Mouse (Mus musculus) intestine, embryonic 14.5 days (tissue): ENCODE results near the gene Prkar2a. TPM values are rescaled to one million over a fixed set of nuclear protein-coding genes. Genes with fewer than 3 reads are reported as not detected.

ENCODE experiments used
- ATAC-seq: fragments of 200-750 bp; cut with Nextera tagmentation; replicated peaks from 2 replicates; pipeline ENCODE4 v1.8.0; 2017; ENCODE audit warnings: low read depth, moderate number of reproducible peaks, moderate TSS enrichment, moderate library complexity; ENCODE audit not compliant: low FRiP score, low TSS enrichment
- DNase-seq: peaks from one replicate; pipeline ENCODE4 v3.0.0-alpha.2; 2018; ENCODE audit warnings: low spot score
- H3K27ac ChIP-seq: fragments of 300-500 bp; sonication (generic); 2 replicates; pipeline ENCODE4 v1.5.1; 2014; ENCODE audit warnings: low read depth, mild to moderate bottlenecking, control low read depth
- H3K27me3 ChIP-seq: fragments of 300-500 bp; sonication (generic); replicated peaks from 2 replicates; pipeline ENCODE4 v1.6.1; 2014; ENCODE audit warnings: low read length, control low read depth; ENCODE audit not compliant: control insufficient read depth, insufficient read depth
- H3K36me3 ChIP-seq: fragments of 300-500 bp; sonication (generic); 2 replicates; pipeline ENCODE4 v1.6.1; 2014; ENCODE audit warnings: low read length, control low read depth; ENCODE audit not compliant: control insufficient read depth, insufficient read depth
- H3K4me1 ChIP-seq: fragments of 300-500 bp; sonication (generic); replicated peaks from 2 replicates; pipeline ENCODE4 v1.6.1; 2014; ENCODE audit warnings: low read length, control low read depth, mixed read lengths; ENCODE audit not compliant: control insufficient read depth, insufficient read depth
- H3K4me2 ChIP-seq: fragments of 300-500 bp; sonication (generic); 2 replicates; pipeline ENCODE4 v1.6.1; 2014; ENCODE audit warnings: low read length
- H3K4me3 ChIP-seq: fragments of 300-500 bp; sonication (generic); 2 replicates; pipeline ENCODE4 v1.5.1; 2014; ENCODE audit warnings: low read depth, low read length, control low read depth, mixed read lengths
- H3K9ac ChIP-seq: fragments of 300-500 bp; sonication (generic); 2 replicates; pipeline ENCODE4 v1.6.1; 2014; ENCODE audit warnings: mild to moderate bottlenecking, low read length
- H3K9me3 ChIP-seq: fragments of 300-500 bp; sonication (generic); 2 replicates; pipeline ENCODE4 v1.6.1; 2016; ENCODE audit warnings: low read length, control low read depth; ENCODE audit not compliant: control insufficient read depth
- WGBS: fragments of 180-500 bp; shearing (Covaris S2); extraction: QIAGEN DNeasy Blood & Tissue Kit; methylation state at CpG from one replicate; pipeline ENCODE4 v1.1.7; 2014; 5-methylcytosine and 5-hydroxymethylcytosine counted together
- polyA plus RNA-seq: library from polyadenylated mRNA; unstranded; fragments of >200 nt; fragmentation: Nextera tagmentation; extraction: Ambion mirVana; gene quantifications from 2 replicates; pipeline ENCODE4 v1.2.1, GENCODE M21; 2014

The Prkar2a gene
- polyA plus RNA-seq, 1 experiment from 2014 or later, result 54.4 TPM

DNA sequence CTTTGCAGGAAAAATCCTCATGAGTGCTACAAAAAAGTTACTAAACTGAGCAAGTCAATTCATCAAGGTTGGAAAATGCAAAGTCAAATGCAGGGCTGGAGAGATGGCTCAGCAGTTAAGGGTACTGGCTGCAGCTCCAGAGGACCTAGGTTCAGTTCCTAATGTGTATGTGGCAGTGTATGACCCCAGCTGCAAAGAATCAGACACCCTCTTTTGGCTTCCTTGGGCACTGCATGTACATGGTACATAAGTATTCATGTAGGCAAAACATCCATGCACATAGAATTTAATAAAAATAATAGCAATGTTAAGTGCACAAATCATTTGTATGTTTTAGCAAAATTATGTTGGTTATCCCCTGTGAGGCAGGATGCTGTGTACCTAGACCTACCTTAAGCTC lies 43.3 kb downstream of the Prkar2a start:
- H3K36me3 ChIP-seq, result peaks cover 37% of the 10 kb centered on the region
- no peak overlapping the region for H3K4me2 ChIP-seq
- H3K9me3 ChIP-seq, result no peaks in the 10 kb centered on the region
- H3K4me1 ChIP-seq, result no peaks in the 10 kb centered on the region
- no peaks in the 10 kb centered on the region for H3K27me3 ChIP-seq
- H3K4me3 ChIP-seq, result no peak overlapping the region
- DNase-seq (no peak), ATAC-seq (no peak)
- no peak overlapping the region for H3K9ac ChIP-seq
- no peak overlapping the region for H3K27ac ChIP-seq

DNA sequence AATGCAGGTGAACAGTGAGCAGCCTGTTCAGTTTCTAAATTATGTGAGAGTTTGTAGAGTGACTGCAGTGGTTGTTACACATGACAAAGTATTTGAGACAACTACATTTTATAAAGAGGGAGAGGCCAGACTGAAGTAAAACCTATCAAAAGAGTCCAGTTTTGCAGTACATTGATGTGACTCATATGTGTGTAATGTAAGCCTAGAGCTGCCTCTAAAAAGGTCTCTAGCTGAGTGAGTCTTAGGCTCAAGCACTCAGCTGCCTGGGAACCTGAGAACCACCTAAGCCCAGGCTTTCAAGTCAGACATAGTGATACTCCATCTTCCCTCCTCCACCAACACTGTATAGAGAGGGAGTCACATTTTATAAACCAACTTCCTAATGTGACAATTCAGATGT lies 45.5 kb downstream of the Prkar2a start:
- Histone ChIP-seq H3K4me3 (no peak overlapping the region), H3K9ac (no peak overlapping the region), H3K4me2 (no peak overlapping the region), H3K36me3 (peaks cover 34% of the 10 kb centered on the region), H3K27me3 (no peaks in the 10 kb centered on the region), H3K9me3 (no peaks in the 10 kb centered on the region), H3K4me1 (no peaks in the 10 kb centered on the region), H3K27ac (no peak overlapping the region)
- DNase-seq (no peak), ATAC-seq (no peak)

DNA sequence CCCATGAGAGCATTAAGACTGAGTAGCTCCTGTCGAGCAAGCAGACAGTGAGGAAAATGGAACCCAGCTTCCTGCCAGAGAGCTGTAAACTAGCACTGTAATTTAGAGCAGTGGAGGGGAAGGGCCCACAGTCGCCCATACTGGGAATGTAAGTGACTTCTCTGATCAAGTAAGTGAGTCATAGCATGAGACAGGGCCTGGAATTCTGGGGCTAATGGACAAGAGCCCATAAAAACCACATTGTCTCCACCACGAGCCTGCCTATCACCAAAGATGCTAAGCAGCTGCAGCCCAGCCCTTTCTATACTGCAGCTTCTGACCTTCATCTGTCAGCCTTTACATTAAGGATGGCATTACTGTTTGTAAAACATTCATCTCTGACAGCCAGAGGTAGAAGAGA lies 50.1 kb downstream of the Prkar2a start:
- DNase-seq, result no peak
- Histone ChIP-seq H3K9me3 (no peaks in the 10 kb centered on the region), H3K9ac (no peak overlapping the region), H3K36me3 (peaks cover 55% of the 10 kb centered on the region), H3K4me1 (no peaks in the 10 kb centered on the region), H3K27ac (no peak overlapping the region), H3K4me3 (no peak overlapping the region), H3K4me2 (no peak overlapping the region), H3K27me3 (no peaks in the 10 kb centered on the region)
- ATAC-seq, result no peak
- WGBS, result 34% methylated on average over 3 of the region's 3 CpGs

DNA sequence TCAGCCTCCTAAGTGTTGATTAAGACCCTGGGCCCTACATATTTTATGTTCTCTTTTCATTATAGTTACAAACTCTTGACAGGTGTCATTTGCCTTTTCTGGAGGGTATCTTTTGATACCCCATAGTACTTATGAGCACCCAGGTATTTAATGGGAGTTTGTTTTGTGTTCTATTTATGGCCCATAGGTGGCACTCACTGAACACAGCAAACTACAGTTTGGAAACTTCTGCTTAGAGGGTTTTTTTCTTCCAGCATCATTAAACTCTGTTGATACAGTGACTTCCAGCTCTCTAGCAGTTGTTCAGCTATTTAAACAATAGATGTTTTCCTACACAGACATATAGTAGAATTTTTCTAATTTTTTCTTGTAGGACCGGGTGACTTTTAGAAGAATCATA lies 50.9 kb downstream of the Prkar2a start:
- WGBS, result 88% methylated on average over 1 of the region's 1 CpGs
- Histone ChIP-seq H3K27ac (no peak overlapping the region), H3K4me2 (no peak overlapping the region), H3K4me3 (no peak overlapping the region), H3K9ac (no peak overlapping the region), H3K4me1 (no peaks in the 10 kb centered on the region), H3K27me3 (no peaks in the 10 kb centered on the region), H3K9me3 (no peaks in the 10 kb centered on the region), H3K36me3 (peaks cover 52% of the 10 kb centered on the region)
- no peak for DNase-seq
- no peak for ATAC-seq

DNA sequence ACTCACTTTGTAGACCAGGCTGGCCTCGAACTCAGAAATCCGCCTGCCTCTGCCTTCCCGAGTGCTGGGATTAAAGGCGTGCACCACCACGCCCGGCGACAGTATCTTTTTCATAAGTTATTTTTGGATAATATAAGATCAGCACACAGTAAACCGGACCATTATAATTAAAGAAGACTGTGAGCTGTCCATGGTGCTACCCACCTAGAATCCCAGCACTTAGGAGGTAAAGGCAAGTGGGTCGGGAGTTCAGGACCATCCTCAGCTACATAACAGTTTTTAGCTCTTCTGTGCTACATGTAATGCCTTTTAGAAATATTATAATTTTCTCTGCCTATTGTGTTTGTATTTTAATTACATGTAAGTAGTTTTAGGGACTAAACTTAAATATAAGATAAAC lies 52.9 kb downstream of the Prkar2a start:
- no peaks in the 10 kb centered on the region for H3K27me3 ChIP-seq
- H3K4me3 ChIP-seq, result no peak overlapping the region
- no peak for ATAC-seq
- H3K36me3 ChIP-seq, result peaks cover 57% of the 10 kb centered on the region
- H3K27ac ChIP-seq, result no peak overlapping the region
- no peaks in the 10 kb centered on the region for H3K9me3 ChIP-seq
- 86% methylated on average over 9 of the region's 9 CpGs for WGBS
- H3K4me2 ChIP-seq, result no peak overlapping the region
- H3K4me1 ChIP-seq, result no peaks in the 10 kb centered on the region
- H3K9ac ChIP-seq, result no peak overlapping the region
- DNase-seq, result no peak

DNA sequence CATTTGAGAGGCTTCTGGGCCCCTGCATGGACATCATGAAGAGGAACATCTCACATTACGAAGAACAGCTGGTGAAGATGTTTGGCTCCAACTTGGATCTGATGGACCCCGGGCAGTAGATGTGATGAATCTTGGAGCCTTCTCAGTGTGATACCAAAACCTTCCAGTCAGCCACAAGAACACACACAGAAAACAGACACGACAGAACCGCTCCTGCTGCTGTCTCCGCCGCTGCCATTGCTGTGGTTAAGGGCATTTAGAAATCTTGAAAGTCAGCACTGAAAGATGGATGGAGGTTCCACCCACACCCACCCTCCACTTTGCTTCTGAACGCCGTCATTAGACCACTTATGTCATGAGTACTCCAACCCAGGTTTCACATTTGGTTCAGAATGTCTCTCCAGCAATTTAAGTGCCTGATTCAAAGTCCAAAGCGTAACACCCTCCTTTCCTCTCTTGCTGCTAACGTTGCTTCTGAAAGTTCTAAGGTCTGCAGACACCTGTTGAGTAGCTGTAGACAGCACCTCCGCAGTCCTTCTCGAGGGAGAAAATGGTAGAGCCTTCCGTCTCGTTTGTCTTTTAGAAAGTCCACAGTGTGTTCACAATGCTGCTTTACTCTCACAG lies 57.9 kb downstream of the Prkar2a start:
- H3K36me3 ChIP-seq, result peaks cover 62% of the 10 kb centered on the region
- ATAC-seq (no peak), DNase-seq (no peak)
- H3K9ac ChIP-seq, result no peak overlapping the region
- WGBS, result 87% methylated on average over 14 of the region's 14 CpGs
- no peaks in the 10 kb centered on the region for H3K27me3 ChIP-seq
- H3K4me2 ChIP-seq, result no peak overlapping the region
- no peak overlapping the region for H3K27ac ChIP-seq
- H3K4me3 ChIP-seq, result no peak overlapping the region
- no peaks in the 10 kb centered on the region for H3K9me3 ChIP-seq
- no peaks in the 10 kb centered on the region for H3K4me1 ChIP-seq

DNA sequence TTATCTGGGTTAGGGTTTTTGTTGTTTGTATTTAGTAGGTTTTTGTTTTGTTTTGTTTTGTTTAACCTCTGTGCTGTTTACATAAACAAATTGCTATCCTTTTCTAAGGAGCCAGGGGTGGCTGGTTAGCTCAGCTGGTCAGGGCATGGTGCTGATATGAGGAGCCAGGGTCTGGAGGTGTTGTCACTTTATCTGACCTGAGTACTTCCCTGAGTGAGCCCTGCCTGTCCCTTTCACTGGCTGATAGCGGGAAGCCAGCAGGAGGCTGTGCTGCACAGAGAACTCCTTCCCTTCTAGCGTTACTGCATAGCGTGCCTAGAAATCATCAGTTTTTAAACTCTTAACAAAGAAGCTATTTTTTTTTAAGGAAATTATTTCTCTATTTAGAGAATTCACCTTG lies 58.6 kb downstream of the Prkar2a start:
- no peaks in the 10 kb centered on the region for H3K9me3 ChIP-seq
- H3K36me3 ChIP-seq, result peaks cover 55% of the 10 kb centered on the region
- ATAC-seq (no peak), DNase-seq (no peak)
- H3K4me3 ChIP-seq, result no peak overlapping the region
- no peaks in the 10 kb centered on the region for H3K4me1 ChIP-seq
- WGBS, result 80% methylated on average over 3 of the region's 3 CpGs
- H3K9ac ChIP-seq, result no peak overlapping the region
- no peak overlapping the region for H3K27ac ChIP-seq
- no peak overlapping the region for H3K4me2 ChIP-seq
- no peaks in the 10 kb centered on the region for H3K27me3 ChIP-seq

DNA sequence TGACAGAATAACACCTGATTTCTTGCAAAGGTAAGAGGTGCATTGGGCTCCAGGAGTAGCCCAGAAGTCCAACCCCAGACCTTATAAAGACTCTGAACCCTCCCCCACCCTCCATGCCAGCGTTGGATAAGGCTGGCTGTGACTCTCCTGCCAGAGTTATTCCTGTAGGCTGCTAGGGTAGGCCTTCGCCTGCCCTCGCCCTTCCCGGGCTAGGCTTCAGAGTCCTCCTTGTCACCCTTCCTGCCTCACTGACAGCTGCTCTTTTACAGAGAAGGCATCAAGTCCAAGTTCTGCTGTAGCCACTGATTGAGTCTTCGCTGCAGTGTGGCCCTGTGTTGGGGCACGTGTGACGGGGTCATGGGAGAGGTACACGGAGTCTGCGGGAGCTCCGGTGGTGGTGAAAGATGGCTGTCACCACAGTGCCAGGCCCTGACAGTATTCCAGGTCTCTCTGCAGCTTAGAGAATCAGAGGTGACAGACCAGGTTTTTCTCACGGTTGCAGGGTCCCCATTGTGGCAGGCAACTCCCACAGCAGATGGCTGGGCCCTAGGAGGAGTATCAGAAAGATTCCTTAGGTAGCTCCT lies 59.6 kb downstream of the Prkar2a start:
- DNase-seq (no peak), ATAC-seq (no peak)
- WGBS, result 84% methylated on average over 11 of the region's 11 CpGs
- no peak overlapping the region for H3K4me2 ChIP-seq
- no peak overlapping the region for H3K4me3 ChIP-seq
- no peak overlapping the region for H3K9ac ChIP-seq
- H3K27ac ChIP-seq, result no peak overlapping the region
- H3K27me3 ChIP-seq, result no peaks in the 10 kb centered on the region
- no peaks in the 10 kb centered on the region for H3K9me3 ChIP-seq
- H3K36me3 ChIP-seq, result peaks cover 47% of the 10 kb centered on the region
- H3K4me1 ChIP-seq, result no peaks in the 10 kb centered on the region

DNA sequence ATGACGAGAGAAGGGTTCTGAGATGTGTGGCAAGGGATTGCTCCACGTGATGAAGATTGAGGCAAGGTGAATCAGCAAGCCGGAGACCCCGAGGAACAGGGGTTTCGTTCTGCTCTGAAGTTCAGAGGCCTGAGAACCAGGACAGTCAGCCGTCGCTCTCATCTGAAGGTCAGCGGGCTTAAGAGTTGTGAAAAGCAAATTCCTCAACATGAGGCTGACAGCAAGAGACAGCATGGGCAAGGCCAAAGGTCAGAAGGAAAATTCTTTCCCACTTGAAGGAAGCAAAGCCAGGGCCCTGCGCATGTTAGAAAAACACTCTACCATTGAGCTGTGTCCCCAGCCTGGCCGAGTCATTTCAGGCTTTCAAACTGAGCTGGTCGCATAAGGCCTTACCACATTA lies 61.5 kb downstream of the Prkar2a start:
- no peak for DNase-seq
- Histone ChIP-seq H3K36me3 (peaks cover 31% of the 10 kb centered on the region), H3K9ac (no peak overlapping the region), H3K27ac (no peak overlapping the region), H3K9me3 (no peaks in the 10 kb centered on the region), H3K4me3 (no peak overlapping the region), H3K4me1 (no peaks in the 10 kb centered on the region), H3K4me2 (no peak overlapping the region), H3K27me3 (no peaks in the 10 kb centered on the region)
- no peak for ATAC-seq
- WGBS, result 84% methylated on average over 11 of the region's 11 CpGs
